Mouse (Mus musculus): ENCODE measurements around the gene Cdc27. TPM values are rescaled to one million over a fixed set of nuclear protein-coding genes. Genes with fewer than 3 reads are reported as not detected.

Cdc27 gene
- total RNA-seq, 1 experiment, result 45.9 TPM

DNA sequence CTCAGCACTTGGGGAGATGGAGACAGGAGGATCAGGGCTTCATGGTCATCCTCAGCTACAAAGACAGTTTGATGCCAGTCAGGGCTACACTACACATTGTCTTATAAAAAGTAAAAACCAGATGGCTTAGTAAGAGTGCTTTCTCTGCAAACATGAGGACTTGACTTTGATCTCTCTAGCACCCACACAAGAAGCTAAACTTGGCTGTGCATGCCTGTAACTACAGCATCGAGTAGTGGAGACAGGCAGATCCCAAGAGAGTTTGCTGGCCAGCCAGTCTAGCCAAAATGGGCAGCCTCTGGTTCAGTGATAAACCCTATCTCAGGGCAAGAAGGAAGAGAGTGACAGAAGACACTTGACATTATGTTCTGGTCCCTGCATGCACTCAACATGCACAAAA, 13.1 kb upstream of the Cdc27 start:
- no peak for DNase-seq (ENCODE audit: low read depth, low spot score)
- no peaks in the 10 kb centered on the region for H3K9me3 ChIP-seq (ENCODE audit: control insufficient read depth, insufficient read depth, low read depth, low read length)
- H3K36me3 ChIP-seq (ENCODE audit: control insufficient read depth, insufficient read depth, low read length, poor library complexity, severe bottlenecking), result no peaks in the 10 kb centered on the region
- in situ Hi-C loops (cut with MboI; ENCODE audit: low sequenced_read_pairs in 2 of 2, unreplicated experiment in 2 of 2), result no loop called here
- H3K9ac ChIP-seq (ENCODE audit: insufficient read depth, low read depth, low read length, poor library complexity, severe bottlenecking), result no peak overlapping the region
- no peaks in the 10 kb centered on the region; a peak in 1 of 4 replicates for H3K4me1 ChIP-seq (ENCODE audit: control insufficient read depth in 2 of 2, insufficient read depth in 2 of 2, low read length in 2 of 2, poor library complexity in 1 of 2)
- H3K27ac ChIP-seq (ENCODE audit: insufficient read depth, low read depth, low read length, poor library complexity, severe bottlenecking), result no peak overlapping the region
- TF ChIP-seq ZC3H11A (IDR thresholded peaks at IDR 0.05; ENCODE audit: borderline replicate concordance, low read depth, low read length), result no peak
- no peak for TF ChIP-seq HCFC1 (IDR thresholded peaks at IDR 0.05; ENCODE audit: borderline replicate concordance, insufficient read depth, low read length)
- TF ChIP-seq CHD2 (IDR thresholded peaks at IDR 0.05; ENCODE audit: low read depth, low read length), result no peak
- no peak for TF ChIP-seq ZNF384 (IDR thresholded peaks at IDR 0.05; ENCODE audit: low read depth, low read length)
- TF ChIP-seq MAFK (IDR thresholded peaks at IDR 0.05; ENCODE audit: insufficient read depth, low read depth, low read length), result no peak
- H3K4me3 ChIP-seq (ENCODE audit: insufficient read depth in 1 of 2, low read depth in 1 of 2, low read length in 2 of 2, poor library complexity in 1 of 2, severe bottlenecking in 1 of 2), result no peak overlapping the region

DNA sequence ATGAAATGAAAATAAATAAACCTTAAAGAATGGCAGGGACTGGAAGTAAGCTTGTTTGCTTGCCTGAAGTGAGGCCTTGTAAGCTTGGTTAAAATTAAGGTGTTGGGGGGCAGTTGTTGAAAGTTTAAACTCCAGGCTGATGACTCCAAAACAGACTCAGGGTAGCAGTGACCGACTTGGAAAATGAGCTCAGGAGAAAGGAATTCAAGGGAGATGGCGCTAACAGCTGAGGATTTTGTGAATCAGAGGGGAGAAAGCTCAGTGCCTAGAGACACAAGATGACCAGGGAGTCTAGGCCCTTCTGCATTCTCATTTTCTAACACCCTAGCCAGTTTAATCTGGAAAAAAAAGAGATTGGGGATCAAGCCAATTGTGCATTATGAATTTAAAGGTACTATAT, 10.6 kb upstream of the Cdc27 start:
- Histone ChIP-seq H3K27ac (ENCODE audit: insufficient read depth, low read depth, low read length, poor library complexity, severe bottlenecking) (no peak overlapping the region), H3K4me3 (ENCODE audit: insufficient read depth in 1 of 2, low read depth in 1 of 2, low read length in 2 of 2, poor library complexity in 1 of 2, severe bottlenecking in 1 of 2) (no peak overlapping the region), H3K9me3 (ENCODE audit: control insufficient read depth, insufficient read depth, low read depth, low read length) (no peaks in the 10 kb centered on the region), H3K4me1 (ENCODE audit: control insufficient read depth in 2 of 2, insufficient read depth in 2 of 2, low read length in 2 of 2, poor library complexity in 1 of 2) (no peaks in the 10 kb centered on the region; a peak in 1 of 4 replicates), H3K36me3 (ENCODE audit: control insufficient read depth, insufficient read depth, low read length, poor library complexity, severe bottlenecking) (no peaks in the 10 kb centered on the region), H3K9ac (ENCODE audit: insufficient read depth, low read depth, low read length, poor library complexity, severe bottlenecking) (no peak overlapping the region)
- no peak for TF ChIP-seq ZNF384 (IDR thresholded peaks at IDR 0.05; ENCODE audit: low read depth, low read length)
- TF ChIP-seq HCFC1 (IDR thresholded peaks at IDR 0.05; ENCODE audit: borderline replicate concordance, insufficient read depth, low read length), result no peak
- no peak for TF ChIP-seq ZC3H11A (IDR thresholded peaks at IDR 0.05; ENCODE audit: borderline replicate concordance, low read depth, low read length)
- no peak for TF ChIP-seq CHD2 (IDR thresholded peaks at IDR 0.05; ENCODE audit: low read depth, low read length)
- no peak for TF ChIP-seq MAFK (IDR thresholded peaks at IDR 0.05; ENCODE audit: insufficient read depth, low read depth, low read length)
- no peak for DNase-seq (ENCODE audit: low read depth, low spot score)
- in situ Hi-C loops (cut with MboI; ENCODE audit: low sequenced_read_pairs in 2 of 2, unreplicated experiment in 2 of 2), result no loop called here

DNA sequence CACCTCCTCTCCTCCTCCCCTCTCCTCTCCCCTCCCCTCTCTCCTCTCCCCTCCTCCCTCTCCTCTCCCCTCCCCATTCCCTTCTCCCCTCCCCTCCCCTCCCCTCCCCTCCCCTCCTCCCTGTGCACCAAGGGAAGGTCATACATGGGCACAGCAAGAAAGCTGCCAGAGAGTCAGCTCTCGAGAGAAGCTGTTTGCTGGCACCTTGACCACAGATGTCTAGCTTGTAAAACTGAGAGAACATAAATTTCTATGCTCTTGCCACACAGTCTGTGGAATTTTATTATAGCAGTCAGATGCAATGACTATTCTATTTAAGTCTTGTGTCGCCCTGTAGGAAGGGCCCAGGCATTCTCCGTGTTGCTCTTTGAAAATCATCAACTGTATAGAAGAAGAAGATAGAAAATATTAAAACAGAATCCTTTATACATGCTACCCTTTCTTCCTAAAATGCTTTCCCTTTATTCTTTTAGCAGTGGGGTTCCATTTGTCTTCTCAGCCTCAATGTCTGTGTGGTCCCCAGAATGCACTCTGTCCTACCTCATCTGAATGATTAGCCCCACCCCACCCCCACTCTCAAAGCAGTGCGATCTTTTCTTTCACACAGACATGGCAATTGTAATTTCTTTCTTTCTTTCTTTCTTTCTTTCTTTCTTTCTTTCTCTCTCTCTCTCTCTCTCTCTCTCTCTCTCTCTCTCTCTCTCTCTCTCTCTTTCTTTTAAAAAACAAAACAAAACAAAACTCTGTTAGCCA, 8.4 kb upstream of the Cdc27 start:
- TF ChIP-seq CHD2 (IDR thresholded peaks at IDR 0.05; ENCODE audit: low read depth, low read length) (no peak), HCFC1 (IDR thresholded peaks at IDR 0.05; ENCODE audit: borderline replicate concordance, insufficient read depth, low read length) (no peak), ZNF384 (IDR thresholded peaks at IDR 0.05; ENCODE audit: low read depth, low read length) (no peak), MAFK (IDR thresholded peaks at IDR 0.05; ENCODE audit: insufficient read depth, low read depth, low read length) (no peak), ZC3H11A (IDR thresholded peaks at IDR 0.05; ENCODE audit: borderline replicate concordance, low read depth, low read length) (no peak)

DNA sequence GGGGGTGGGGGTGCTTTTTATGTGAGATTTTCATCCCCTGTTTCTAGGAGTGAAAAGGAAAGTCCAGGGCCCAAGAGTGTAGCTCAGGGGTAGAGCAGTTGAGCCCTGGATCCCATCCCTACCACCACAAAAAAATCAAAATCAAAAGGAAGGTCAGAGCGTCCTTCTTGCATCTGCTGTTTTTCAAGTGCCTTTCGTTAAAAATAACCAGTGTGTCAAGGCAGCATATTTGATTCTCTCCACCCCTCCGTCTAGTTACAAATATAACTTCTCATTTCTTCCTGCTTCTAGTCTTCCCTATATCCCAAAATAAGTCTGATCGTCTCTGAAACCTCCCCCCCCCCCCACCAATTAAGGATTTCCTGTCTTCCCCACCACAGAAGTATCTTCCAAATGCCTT, 7.6 kb upstream of the Cdc27 start:
- in situ Hi-C loops (cut with MboI; ENCODE audit: low sequenced_read_pairs in 2 of 2, unreplicated experiment in 2 of 2), result no loop called here
- no peak for DNase-seq (ENCODE audit: low read depth, low spot score)
- no peaks in the 10 kb centered on the region for H3K36me3 ChIP-seq (ENCODE audit: control insufficient read depth, insufficient read depth, low read length, poor library complexity, severe bottlenecking)
- H3K27ac ChIP-seq (ENCODE audit: insufficient read depth, low read depth, low read length, poor library complexity, severe bottlenecking), result no peak overlapping the region
- H3K4me1 ChIP-seq (ENCODE audit: control insufficient read depth in 2 of 2, insufficient read depth in 2 of 2, low read length in 2 of 2, poor library complexity in 1 of 2), result no peaks in the 10 kb centered on the region; a peak in 1 of 4 replicates
- H3K4me3 ChIP-seq (ENCODE audit: insufficient read depth in 1 of 2, low read depth in 1 of 2, low read length in 2 of 2, poor library complexity in 1 of 2, severe bottlenecking in 1 of 2), result no peak overlapping the region
- H3K9me3 ChIP-seq (ENCODE audit: control insufficient read depth, insufficient read depth, low read depth, low read length), result no peaks in the 10 kb centered on the region
- no peak overlapping the region for H3K9ac ChIP-seq (ENCODE audit: insufficient read depth, low read depth, low read length, poor library complexity, severe bottlenecking)
- no peak for TF ChIP-seq ZC3H11A (IDR thresholded peaks at IDR 0.05; ENCODE audit: borderline replicate concordance, low read depth, low read length)
- TF ChIP-seq HCFC1 (IDR thresholded peaks at IDR 0.05; ENCODE audit: borderline replicate concordance, insufficient read depth, low read length), result no peak
- TF ChIP-seq CHD2 (IDR thresholded peaks at IDR 0.05; ENCODE audit: low read depth, low read length), result no peak
- TF ChIP-seq MAFK (IDR thresholded peaks at IDR 0.05; ENCODE audit: insufficient read depth, low read depth, low read length), result no peak
- no peak for TF ChIP-seq ZNF384 (IDR thresholded peaks at IDR 0.05; ENCODE audit: low read depth, low read length)

More for the DNA sequence above, 8.4 kb upstream of the Cdc27 start:
- H3K9me3 ChIP-seq (ENCODE audit: control insufficient read depth, insufficient read depth, low read depth, low read length), result no peaks in the 10 kb centered on the region
- H3K27ac ChIP-seq (ENCODE audit: insufficient read depth, low read depth, low read length, poor library complexity, severe bottlenecking), result no peak overlapping the region
- H3K36me3 ChIP-seq (ENCODE audit: control insufficient read depth, insufficient read depth, low read length, poor library complexity, severe bottlenecking), result no peaks in the 10 kb centered on the region
- no peaks in the 10 kb centered on the region; a peak in 1 of 4 replicates for H3K4me1 ChIP-seq (ENCODE audit: control insufficient read depth in 2 of 2, insufficient read depth in 2 of 2, low read length in 2 of 2, poor library complexity in 1 of 2)
- in situ Hi-C loops (cut with MboI; ENCODE audit: low sequenced_read_pairs in 2 of 2, unreplicated experiment in 2 of 2), result no loop called here
- H3K4me3 ChIP-seq (ENCODE audit: insufficient read depth in 1 of 2, low read depth in 1 of 2, low read length in 2 of 2, poor library complexity in 1 of 2, severe bottlenecking in 1 of 2), result no peak overlapping the region
- H3K9ac ChIP-seq (ENCODE audit: insufficient read depth, low read depth, low read length, poor library complexity, severe bottlenecking), result no peak overlapping the region
- no peak for DNase-seq (ENCODE audit: low read depth, low spot score)

All from ES-E14 (cell line).